Mouse (Mus musculus) spleen, adult 2 months (tissue): ENCODE results near the gene Aldh1b1. TPM values are rescaled to one million over a fixed set of nuclear protein-coding genes. Genes with fewer than 3 reads are reported as not detected.

Experiments used
- DNase-seq, 2 experiments: peaks; one replicate each; pipeline versions ENCODE4 v3.0.0 to v3.0.0-alpha.2; 2012 to 2021; ENCODE audit warnings: low spot score in 2 of 2, low read depth in 1 of 2
- H3K27ac ChIP-seq: fragments of 200-500 bp; 2 replicates; pipeline ENCODE4 v1.5.1; 2012; ENCODE audit warnings: low read length, inconsistent platforms; ENCODE audit not compliant: insufficient read depth
- H3K27me3 ChIP-seq: fragments of 200-500 bp; 2 replicates; pipeline ENCODE4 v1.6.1; 2012; ENCODE audit warnings: mild to moderate bottlenecking, moderate library complexity, low read length, inconsistent platforms; ENCODE audit not compliant: control insufficient read depth, insufficient read depth
- H3K36me3 ChIP-seq: fragments of 200-500 bp; 2 replicates; pipeline ENCODE4 v1.6.1; 2012; ENCODE audit warnings: mild to moderate bottlenecking, low read length, inconsistent platforms; ENCODE audit not compliant: control insufficient read depth, insufficient read depth
- H3K4me1 ChIP-seq: fragments of 200-500 bp; 2 replicates; pipeline ENCODE4 v1.6.1; 2011; ENCODE audit warnings: inconsistent platforms; ENCODE audit not compliant: control insufficient read depth, insufficient read depth, insufficient read length
- H3K4me3 ChIP-seq: fragments of 200-500 bp; 2 replicates; pipeline ENCODE4 v1.5.1; 2011; ENCODE audit warnings: mild to moderate bottlenecking, inconsistent platforms; ENCODE audit not compliant: insufficient read depth, insufficient read length; ENCODE audit errors: extremely low read depth
- CTCF ChIP-seq: fragments of 200-500 bp; IDR thresholded peaks from 2 replicates; pipeline ENCODE4 v1.5.1; 2011; ENCODE audit warnings: mild to moderate bottlenecking, inconsistent platforms; ENCODE audit not compliant: insufficient read depth, insufficient read length, insufficient replicate concordance; ENCODE audit errors: extremely low read depth
- POLR2A ChIP-seq: fragments of 200-500 bp; IDR thresholded peaks from 2 replicates; pipeline ENCODE4 v1.6.1; 2011; ENCODE audit warnings: low read depth, low read length, inconsistent platforms
- WGBS: fragments of 180-500 bp; shearing (Covaris S2); methylation state at CpG from one replicate; pipeline ENCODE4 v1.1.7; 2018; 5-methylcytosine and 5-hydroxymethylcytosine counted together
- polyA plus RNA-seq: library from polyadenylated mRNA; depleted of rRNA; stranded (reverse); fragments of >200 nt; gene quantifications from 2 replicates; pipeline ENCODE4 v1.2.3, GENCODE M21; 2012; rRNA removed

Gene Aldh1b1
- polyA plus RNA-seq, 1 experiment = 5.5 TPM

DNA sequence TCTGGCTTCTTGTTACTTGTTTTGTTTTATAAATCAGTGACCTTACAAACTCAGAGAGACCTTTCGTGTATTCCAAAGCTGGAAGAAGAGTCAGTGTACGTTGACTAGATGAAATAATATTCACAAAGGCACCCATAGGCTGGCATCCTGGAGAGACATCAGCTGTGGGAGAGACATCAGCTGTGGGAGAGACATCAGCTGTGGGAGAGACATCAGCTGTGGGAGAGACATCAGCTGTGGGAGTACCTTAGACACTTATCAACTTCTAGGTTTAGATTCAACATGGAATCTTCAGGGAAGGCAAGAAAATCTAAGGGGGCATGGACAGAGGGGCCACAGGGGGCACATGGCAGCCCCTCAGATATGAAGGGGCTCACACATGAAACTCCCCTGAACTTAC is 47.4 kb downstream of the Aldh1b1 start:
- no peak for DNase-seq
- no peaks in the 10 kb centered on the region for H3K4me1 ChIP-seq
- H3K27ac ChIP-seq = no peak overlapping the region
- no peaks in the 10 kb centered on the region for H3K36me3 ChIP-seq
- H3K27me3 ChIP-seq = no peaks in the 10 kb centered on the region
- no peak for TF ChIP-seq CTCF
- no peak for TF ChIP-seq POLR2A
- H3K4me3 ChIP-seq = no peak overlapping the region
- 89% methylated on average over 2 of the region's 2 CpGs for WGBS

DNA sequence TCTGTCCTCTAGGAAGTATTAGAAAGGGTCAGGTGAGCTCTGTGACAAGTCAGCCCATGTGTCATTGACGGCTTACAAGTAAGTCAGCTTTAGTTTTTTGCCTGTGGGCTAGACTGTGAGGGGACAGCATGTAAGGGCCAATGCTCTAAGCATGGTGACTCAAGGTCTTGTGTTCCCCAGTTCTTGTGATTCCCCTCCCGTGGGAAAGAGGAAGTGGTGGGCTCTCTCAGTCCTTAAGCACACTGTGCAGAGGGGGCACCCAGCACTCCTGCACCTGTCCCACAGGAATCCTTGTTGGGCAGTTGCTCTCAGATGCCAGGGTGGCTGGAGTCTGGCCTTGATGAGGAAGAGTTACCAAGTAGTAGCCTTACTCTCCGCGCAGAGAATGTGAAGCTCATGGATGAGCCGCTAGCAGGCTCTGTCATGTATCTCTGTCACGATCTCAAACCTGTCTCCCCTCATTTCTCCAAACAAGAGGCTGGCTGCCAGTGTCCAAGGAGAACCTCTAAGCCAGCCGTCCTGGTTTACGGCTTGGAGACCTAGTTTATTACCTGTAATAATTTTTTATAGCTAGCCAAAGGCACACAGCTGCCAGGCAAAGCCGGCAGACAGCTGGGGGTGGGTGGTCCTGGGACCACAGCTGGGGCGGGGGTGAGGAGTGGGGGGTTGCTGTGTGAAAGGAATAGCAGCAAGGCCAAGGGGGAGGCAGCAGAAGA is 49.4 kb downstream of the Aldh1b1 start, which contains the start of gene Stra6l:
Stra6l (plus strand) TSS at position 556 of the 716 bp plus-strand sequence.
- H3K27me3 ChIP-seq = no peaks in the 10 kb centered on the region
- no peaks in the 10 kb centered on the region for H3K36me3 ChIP-seq
- H3K27ac ChIP-seq = no peak within 1 kb of the TSS
- WGBS = 37% methylated on average over 10 of the region's 10 CpGs
- H3K4me3 ChIP-seq = no peak within 1 kb of the TSS
- no peak for TF ChIP-seq POLR2A
- no peak for TF ChIP-seq CTCF
- H3K4me1 ChIP-seq = no peaks in the 10 kb centered on the region
- DNase-seq = no peak

DNA sequence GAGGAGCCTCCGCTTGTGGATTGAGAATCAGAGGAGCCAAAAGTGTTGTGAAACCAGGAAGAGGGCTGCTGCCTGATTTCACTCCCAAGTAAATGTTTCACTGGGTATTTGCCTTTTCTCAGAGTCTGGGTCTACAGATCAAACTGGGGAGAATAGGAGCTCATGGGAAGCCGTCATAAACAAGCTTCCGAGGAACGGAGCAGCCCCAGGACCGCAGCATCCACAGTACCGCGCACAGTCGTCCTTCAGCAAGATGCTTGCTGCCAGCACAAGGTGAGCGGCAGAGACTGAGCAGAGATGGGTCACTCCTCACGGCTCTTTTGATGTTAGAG is 50.0 kb downstream of the Aldh1b1 start:
- no peak overlapping the region for H3K4me3 ChIP-seq
- TF ChIP-seq CTCF = no peak
- no peak for TF ChIP-seq POLR2A
- no peak for DNase-seq
- H3K36me3 ChIP-seq = no peaks in the 10 kb centered on the region
- no peak overlapping the region for H3K27ac ChIP-seq
- no peaks in the 10 kb centered on the region for H3K27me3 ChIP-seq
- 53% methylated on average over 10 of the region's 10 CpGs for WGBS
- no peaks in the 10 kb centered on the region for H3K4me1 ChIP-seq

DNA sequence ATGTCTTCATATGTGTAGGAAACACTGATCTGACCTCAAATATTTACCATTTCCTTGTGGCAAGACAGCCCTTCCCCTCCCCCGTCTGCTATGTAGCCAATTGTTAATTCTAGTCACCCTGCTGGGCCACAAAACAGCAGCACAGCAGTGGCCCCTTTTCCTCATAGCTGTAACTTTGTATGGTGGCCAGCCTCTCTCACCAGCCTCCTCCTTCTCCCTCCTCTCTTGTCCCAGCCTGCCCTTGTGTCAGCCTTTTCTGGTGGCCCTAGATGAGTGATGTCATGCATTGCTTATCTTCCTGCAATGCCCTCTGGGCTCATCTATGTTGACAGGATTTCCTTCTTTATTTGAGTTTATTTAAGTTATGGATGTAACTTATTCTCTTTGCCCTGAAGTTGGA is 50.6 kb downstream of the Aldh1b1 start:
- no peak overlapping the region for H3K4me3 ChIP-seq
- H3K4me1 ChIP-seq = no peaks in the 10 kb centered on the region
- DNase-seq = no peak
- H3K27ac ChIP-seq = no peak overlapping the region
- no peaks in the 10 kb centered on the region for H3K27me3 ChIP-seq
- TF ChIP-seq POLR2A (no peak), CTCF (no peak)
- 63% methylated on average over 1 of the region's 1 CpGs for WGBS
- H3K36me3 ChIP-seq = no peaks in the 10 kb centered on the region

DNA sequence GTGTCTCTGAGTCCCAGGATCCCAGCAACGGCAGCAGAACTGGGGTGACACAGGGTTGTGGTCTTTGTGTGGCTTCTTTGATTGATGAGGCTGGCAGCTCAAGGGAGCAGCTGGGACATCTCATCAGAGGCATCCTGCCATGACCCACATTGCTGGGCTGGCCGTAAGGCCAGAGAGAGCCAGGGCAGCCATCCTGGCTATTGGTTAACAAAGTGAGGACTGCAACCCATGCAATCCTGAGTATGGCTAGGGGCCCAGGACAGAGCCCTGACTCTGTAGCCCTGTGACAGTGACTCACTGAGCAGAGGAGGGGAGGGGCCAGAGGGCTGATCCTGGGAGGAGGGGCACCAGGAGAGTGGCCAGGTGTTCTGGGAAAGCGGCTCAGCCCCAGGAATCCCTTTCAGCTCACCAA is 52.8 kb downstream of the Aldh1b1 start:
- H3K36me3 ChIP-seq = no peaks in the 10 kb centered on the region
- no peaks in the 10 kb centered on the region for H3K27me3 ChIP-seq
- H3K4me1 ChIP-seq = no peaks in the 10 kb centered on the region
- no peak overlapping the region for H3K4me3 ChIP-seq
- no peak for DNase-seq
- no peak overlapping the region for H3K27ac ChIP-seq
- TF ChIP-seq CTCF = no peak
- WGBS = 48% methylated on average over 3 of the region's 3 CpGs

DNA sequence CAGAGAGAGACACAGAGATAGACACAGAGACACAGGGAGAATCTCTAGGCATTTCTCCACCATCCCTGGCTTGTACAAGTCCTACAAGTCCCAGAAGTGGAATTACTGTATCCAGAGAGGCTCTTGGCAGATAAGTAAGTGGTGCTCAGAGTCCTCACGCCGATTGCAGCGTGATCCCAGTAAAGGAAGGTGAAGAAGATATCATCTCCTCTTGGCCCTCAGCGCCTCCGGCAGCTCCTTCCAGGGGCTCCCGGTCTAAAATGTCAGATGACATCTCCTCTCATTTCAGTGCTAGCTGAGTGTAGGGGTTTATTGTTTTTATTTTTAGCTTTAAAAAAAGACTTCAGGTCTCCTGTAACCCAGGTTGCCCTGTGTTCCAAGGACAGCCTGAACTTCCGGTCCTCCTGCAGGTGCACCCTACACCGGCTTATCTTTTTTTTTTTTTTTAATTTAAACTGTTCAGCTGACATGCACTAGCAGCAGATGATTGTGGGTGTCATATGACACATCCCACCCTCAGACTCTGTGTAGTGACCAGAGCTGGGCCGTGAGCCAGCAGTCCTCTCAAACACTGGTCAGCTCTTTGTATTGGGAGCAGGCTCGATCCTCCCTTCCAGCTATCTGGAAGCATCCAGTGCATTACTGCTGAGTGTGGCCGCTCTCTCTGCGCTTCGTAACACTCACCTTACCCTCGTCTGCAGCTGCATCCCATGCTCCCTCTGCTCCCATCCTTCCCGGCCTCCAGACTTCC is 54.8 kb downstream of the Aldh1b1 start:
- no peak overlapping the region for H3K27ac ChIP-seq
- no peaks in the 10 kb centered on the region for H3K27me3 ChIP-seq
- H3K36me3 ChIP-seq = no peaks in the 10 kb centered on the region

More for the DNA sequence above, 54.8 kb downstream of the Aldh1b1 start:
- Histone ChIP-seq H3K4me1 (no peaks in the 10 kb centered on the region), H3K4me3 (no peak overlapping the region)
- DNase-seq = no peak
- TF ChIP-seq CTCF = no peak
- WGBS = 88% methylated on average over 15 of the region's 15 CpGs

Other genes with a start within 250 kb of the Aldh1b1 start
- 0.05 TPM in 1 of 2 replicates, not detected in the other for gene Igfbpl1, start 27.9 kb downstream of the Aldh1b1 start, polyA plus RNA-seq
- 4.8 and 6.6 TPM in 2 replicates for gene Stra6l, start 49.6 kb downstream of the Aldh1b1 start, polyA plus RNA-seq
- gene Ccdc180, start 91.3 kb downstream of the Aldh1b1 start, polyA plus RNA-seq = 0.04 TPM in 1 of 2 replicates, not detected in the other
- 5.1 and 5.2 TPM in 2 replicates for gene Tdrd7, start 166.3 kb downstream of the Aldh1b1 start, polyA plus RNA-seq
- 2.9 and 5.2 TPM in 2 replicates for gene Tmod1, start 239.9 kb downstream of the Aldh1b1 start, polyA plus RNA-seq